Mouse (Mus musculus) adrenal gland, adult 2 months (tissue): ENCODE results near the gene Trim40. TPM values are rescaled to one million over a fixed set of nuclear protein-coding genes. Genes with fewer than 3 reads are reported as not detected.
A peak's percentile ranks its signal among the peaks of the same experiment; 100 is the strongest.

Experiments used
- DNase-seq: peaks from one replicate; pipeline ENCODE4 v3.0.0; 2021
- polyA plus RNA-seq: library from polyadenylated mRNA; depleted of rRNA; stranded (reverse); fragments of >200 nt; gene quantifications from 2 replicates; pipeline ENCODE4 v1.2.3, GENCODE M21; 2012; rRNA removed
- total RNA-seq, 2 experiments: library from RNA; stranded (reverse); gene quantifications; 2 replicates each; pipeline ENCODE4 v1.2.3; 2021

Gene Trim40
- total and polyA plus RNA-seq, 3 experiments = 0.23 to 1.3 (median 0.86) TPM

DNA sequence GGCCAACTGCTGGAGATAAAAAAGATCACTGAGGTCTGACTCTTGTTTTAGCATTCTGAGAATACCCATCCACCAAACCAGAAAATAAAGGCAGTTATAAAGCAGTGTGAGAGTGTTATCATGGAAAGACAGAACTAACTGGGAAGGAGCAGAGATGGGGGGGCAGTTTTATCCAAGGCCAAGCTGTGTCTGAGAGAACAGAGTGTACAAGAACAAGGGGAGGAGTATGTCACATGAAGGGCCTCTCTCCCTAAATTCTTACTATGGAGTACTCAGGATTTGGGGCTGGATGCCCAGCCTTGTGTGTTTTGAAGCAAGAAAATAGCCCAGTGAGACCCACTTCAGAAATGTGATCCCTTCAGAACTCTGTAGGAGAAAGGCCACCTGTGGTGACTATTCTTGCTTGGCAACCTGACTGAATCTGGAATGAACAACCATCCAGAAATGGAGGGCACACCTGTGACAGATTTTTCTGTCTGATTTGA, 48.9 kb downstream of the Trim40 start:
- no peak for DNase-seq

DNA sequence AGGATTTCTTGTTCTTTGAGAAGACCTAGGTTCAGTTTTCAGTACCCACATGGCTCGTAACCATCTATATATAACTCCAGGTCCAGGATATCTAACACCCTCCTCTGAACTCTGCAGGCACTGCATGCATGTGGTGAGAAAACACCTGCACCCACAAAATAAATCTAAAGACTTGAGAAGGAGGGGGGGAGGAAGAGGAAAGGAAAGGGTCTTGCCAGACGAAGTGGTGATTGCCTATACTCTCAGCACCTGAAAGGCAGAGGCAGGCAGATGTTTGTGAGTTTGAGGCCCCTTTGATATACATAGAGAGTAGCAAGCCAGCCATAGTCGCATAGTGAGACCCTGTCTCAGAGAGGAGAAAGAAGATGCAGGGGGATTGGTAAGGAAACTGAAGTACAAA, 50.0 kb downstream of the Trim40 start:
- DNase-seq = no peak

DNA sequence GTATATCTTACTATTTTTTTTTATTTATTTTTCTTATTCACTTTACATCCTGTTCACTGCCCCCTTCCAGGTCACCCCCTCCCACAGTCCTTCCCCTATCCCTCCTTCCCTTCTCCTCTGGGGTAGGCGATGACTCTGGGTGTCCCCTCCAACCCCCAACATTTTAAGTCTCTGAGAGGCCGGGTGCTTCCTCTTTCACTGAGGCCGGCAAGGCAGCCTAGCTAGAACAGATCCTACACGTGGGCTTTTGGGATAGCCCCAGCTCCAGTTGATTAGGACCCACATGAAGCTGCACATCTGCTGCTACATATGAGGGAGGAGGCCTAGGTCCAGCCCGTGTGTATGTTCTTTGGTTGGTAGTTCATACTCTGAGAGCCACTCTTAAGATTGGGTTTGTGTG, 50.9 kb downstream of the Trim40 start:
- no peak for DNase-seq

DNA sequence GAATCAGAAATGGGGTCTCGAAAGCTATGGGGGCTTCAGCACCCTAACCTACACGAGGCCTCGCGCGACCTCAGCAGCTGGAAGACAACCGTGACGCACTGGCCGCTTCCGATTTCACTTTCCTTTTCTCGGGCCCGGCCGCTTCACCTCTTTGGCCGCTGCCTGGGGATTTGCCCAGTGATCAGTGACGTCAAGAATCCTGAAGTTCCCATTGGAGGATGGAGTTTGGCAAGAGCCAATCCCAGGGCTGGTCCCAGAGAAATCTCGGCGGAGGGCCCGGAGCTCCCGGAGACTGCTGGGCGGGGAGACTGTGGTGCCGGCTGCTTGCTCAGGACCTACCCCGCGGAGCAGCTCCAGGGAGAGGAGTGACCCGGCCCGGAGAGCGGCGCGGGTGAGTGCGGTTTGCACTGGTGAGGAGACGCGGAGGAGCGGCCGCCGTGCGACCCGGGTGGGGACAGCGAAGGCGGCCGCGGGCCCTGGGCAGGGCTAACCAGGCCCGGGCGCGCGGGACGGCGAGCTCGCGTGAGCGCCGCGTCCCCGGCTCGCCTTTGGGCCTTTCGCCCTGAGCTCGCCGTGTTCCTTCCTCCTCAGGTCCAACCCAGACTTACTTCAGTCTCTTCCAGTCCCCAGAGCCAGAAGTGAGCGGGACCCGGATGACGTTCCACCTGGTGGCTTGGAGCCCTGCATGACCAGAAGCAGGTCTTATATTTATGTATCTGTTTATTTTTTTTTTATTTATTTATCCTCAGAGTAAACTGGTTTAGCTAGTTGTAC, 52.9 kb downstream of the Trim40 start, which contains the start of gene Trim26:
TSS of gene Trim26 (plus strand) at position 261 of the 774 bp plus-strand sequence.
- DNase-seq = peak; percentile 100

DNA sequence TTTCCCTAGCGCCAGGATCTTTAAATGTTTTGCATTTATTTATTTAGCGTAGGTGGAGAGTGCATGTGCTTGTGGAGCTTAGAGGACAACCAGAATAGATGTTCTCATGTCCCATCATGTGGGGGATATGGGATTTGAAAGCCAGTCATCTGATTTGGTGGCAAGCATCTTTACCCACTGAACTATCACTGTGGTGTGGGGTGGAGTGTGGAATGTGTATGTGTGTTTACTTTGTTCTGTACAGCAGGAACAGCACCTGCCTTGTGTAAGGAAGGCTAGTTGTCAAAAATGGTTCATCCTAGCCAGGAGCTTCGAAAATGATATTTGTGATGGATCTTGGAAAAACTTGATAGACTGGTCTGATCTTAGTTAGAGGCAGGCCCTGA, 53.5 kb downstream of the Trim40 start:
- no peak for DNase-seq

DNA sequence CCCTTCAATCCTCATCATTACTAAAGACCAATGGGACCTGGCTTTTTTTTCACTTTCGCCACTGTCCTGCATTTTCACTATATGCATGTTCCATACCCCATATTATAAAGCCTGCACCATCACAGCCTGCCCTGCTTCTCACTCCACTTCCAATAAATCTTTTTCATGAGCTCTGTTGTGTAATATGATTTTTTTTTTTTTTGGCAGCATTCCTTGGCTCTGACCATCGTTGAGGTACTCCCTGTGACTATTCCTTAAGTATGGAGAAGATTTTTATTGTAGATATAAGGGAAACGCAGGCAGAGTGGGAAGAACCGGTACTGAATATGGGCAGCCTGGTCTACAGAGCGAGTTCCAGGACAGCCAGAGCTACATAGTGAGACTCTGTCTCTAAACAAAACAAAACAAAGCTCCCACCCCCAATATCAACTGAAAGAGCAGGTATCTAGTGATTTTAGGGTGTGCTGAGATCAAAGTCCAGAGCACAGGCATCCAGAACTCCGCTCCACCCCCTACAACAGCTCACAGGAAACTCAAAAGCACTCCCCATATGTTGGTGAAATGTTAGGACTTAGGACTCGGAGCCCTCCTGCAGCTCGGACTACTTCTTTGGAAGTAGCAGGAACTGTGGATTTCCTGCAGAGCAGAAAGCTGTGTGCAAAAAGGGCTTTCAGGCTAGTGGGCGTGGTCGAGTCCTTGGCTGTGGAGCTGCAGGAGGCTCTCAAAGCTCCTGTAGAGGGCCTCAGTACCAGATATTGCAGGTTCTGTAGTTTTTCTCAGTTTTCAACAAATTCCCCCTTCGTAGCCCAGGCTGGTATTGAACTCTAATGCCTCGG, 54.1 kb downstream of the Trim40 start:
- peak; percentile 78 for DNase-seq

DNA sequence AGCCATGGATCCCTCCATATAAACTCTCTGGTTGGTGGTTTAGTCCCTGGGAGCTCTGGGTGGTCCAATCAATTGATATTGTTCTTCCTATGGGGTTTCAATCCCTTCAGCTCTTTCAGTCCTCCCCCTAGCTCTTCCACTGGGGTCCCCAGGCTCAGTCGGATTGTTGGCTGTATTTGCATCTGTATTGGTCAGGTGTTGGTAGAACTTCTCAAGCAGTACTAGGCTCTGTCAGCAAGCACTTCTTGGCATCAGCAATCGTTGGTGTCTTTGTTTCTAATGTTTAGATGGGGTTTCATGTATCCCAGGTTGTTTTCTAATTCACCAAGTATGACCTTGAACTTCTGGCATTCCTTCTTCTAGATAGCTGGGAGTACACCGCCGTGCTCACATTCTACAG, 57.2 kb downstream of the Trim40 start:
- DNase-seq = no peak

Other genes starting within 250 kb of the Trim40 start
- gene H2-M9, start 247.5 kb downstream of the Trim40 start, total RNA-seq = under 1 TPM in 1 of 2 experiments, not detected in 1; 0.28 TPM
- not detected in 2 replicates for gene H2-M9, start 247.5 kb downstream of the Trim40 start, polyA plus RNA-seq
- gene H2-M1, start 217.9 kb downstream of the Trim40 start, total RNA-seq = not detected
- gene H2-M1, start 217.9 kb downstream of the Trim40 start, polyA plus RNA-seq = not detected in 2 replicates
- not detected for gene H2-M10.5, start 117.2 kb downstream of the Trim40 start, total RNA-seq
- gene H2-M10.5, start 117.2 kb downstream of the Trim40 start, polyA plus RNA-seq = not detected in 2 replicates
- gene H2-M10.6, start 78.0 kb downstream of the Trim40 start, total RNA-seq = not detected
- gene H2-M10.6, start 78.0 kb downstream of the Trim40 start, polyA plus RNA-seq = not detected in 2 replicates
- gene Trim26, start 53.0 kb downstream of the Trim40 start, total RNA-seq = 10 to 100 TPM; 49.1 to 54.6 TPM
- 38.8 and 40.9 TPM in 2 replicates for gene Trim26, start 53.0 kb downstream of the Trim40 start, polyA plus RNA-seq
- gene Trim15, start 22.9 kb downstream of the Trim40 start, total RNA-seq = not detected
- gene Trim15, start 22.9 kb downstream of the Trim40 start, polyA plus RNA-seq = not detected in 2 replicates
- under 1 TPM; 0.12 to 0.14 TPM for gene Trim10, start 20.5 kb downstream of the Trim40 start, total RNA-seq
- 0.04 TPM in 1 of 2 replicates, not detected in the other for gene Trim10, start 20.5 kb downstream of the Trim40 start, polyA plus RNA-seq
- gene Trim31, start 8.0 kb upstream of the Trim40 start, total RNA-seq = not detected
- not detected in 2 replicates for gene Trim31, start 8.0 kb upstream of the Trim40 start, polyA plus RNA-seq
- under 1 TPM; 0.35 to 0.49 TPM for gene Rnf39, start 52.8 kb upstream of the Trim40 start, total RNA-seq
- 0.29 and 2.1 TPM in 2 replicates for gene Rnf39, start 52.8 kb upstream of the Trim40 start, polyA plus RNA-seq
- 100 to 1,000 TPM; 104 to 111 TPM for gene Ppp1r11, start 61.6 kb upstream of the Trim40 start, total RNA-seq
- gene Ppp1r11, start 61.6 kb upstream of the Trim40 start, polyA plus RNA-seq = 21.4 and 23.1 TPM in 2 replicates
- 10 to 100 TPM; 41.1 to 41.6 TPM for gene Znrd1, start 68.4 kb upstream of the Trim40 start, total RNA-seq
- 11.6 and 12.8 TPM in 2 replicates for gene Znrd1, start 68.4 kb upstream of the Trim40 start, polyA plus RNA-seq
- 10 to 100 TPM; 12.4 to 14.8 TPM for gene Znrd1as, start 68.5 kb upstream of the Trim40 start, total RNA-seq
- 0.32 and 0.57 TPM in 2 replicates for gene Znrd1as, start 68.5 kb upstream of the Trim40 start, polyA plus RNA-seq
- gene 2410137M14Rik, start 91.1 kb upstream of the Trim40 start, total RNA-seq = not detected
- not detected in 2 replicates for gene 2410137M14Rik, start 91.1 kb upstream of the Trim40 start, polyA plus RNA-seq
- not detected for gene H2-M5, start 99.4 kb upstream of the Trim40 start, total RNA-seq
- not detected in 2 replicates for gene H2-M5, start 99.4 kb upstream of the Trim40 start, polyA plus RNA-seq
- gene Zfp57, start 111.0 kb upstream of the Trim40 start, total RNA-seq = 1 to 10 TPM; 2.0 to 2.1 TPM
- 0.70 and 0.98 TPM in 2 replicates for gene Zfp57, start 111.0 kb upstream of the Trim40 start, polyA plus RNA-seq
- gene Mog, start 133.3 kb upstream of the Trim40 start, total RNA-seq = not detected
- gene Mog, start 133.3 kb upstream of the Trim40 start, polyA plus RNA-seq = not detected in 2 replicates
- 10 to 100 TPM; 22.5 to 25.7 TPM for gene Gabbr1, start 155.8 kb upstream of the Trim40 start, total RNA-seq
- 28.3 and 29.1 TPM in 2 replicates for gene Gabbr1, start 155.8 kb upstream of the Trim40 start, polyA plus RNA-seq
- gene Olfr90, start 198.4 kb upstream of the Trim40 start, total RNA-seq = not detected
- gene Olfr90, start 198.4 kb upstream of the Trim40 start, polyA plus RNA-seq = not detected in 2 replicates
- not detected for gene Olfr91, start 208.2 kb upstream of the Trim40 start, total RNA-seq
- gene Olfr91, start 208.2 kb upstream of the Trim40 start, polyA plus RNA-seq = not detected in 2 replicates
- not detected for gene Olfr92, start 230.0 kb upstream of the Trim40 start, total RNA-seq
- not detected in 2 replicates for gene Olfr92, start 230.0 kb upstream of the Trim40 start, polyA plus RNA-seq